25 mouse cellular contexts compared by ENCODE assay signal in the genomic region with DNA sequence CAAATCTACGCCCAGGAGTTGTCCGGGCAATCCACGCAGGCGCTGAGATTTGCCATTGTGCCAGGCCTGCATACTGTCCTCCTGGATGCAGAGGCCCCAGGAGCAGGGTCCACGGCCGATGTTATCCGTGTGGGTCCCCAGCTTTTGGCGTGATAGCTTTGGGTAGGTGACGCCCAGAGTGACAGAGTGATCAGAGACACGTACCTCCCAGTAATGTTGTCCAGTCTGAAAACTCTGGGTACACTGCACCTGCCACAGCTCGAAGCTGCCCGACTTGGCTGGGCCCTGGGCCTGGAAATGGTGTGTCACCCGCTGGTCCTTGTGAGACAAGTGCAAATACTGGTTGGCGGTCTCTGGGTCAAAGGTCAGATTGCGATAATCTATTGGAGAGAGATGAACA. TPM values are rescaled to one million over a fixed set of nuclear protein-coding genes. Genes with fewer than 3 reads are reported as not detected.
DNase-seq lines count a peak whose midpoint lies in the region; ATAC-seq and TF ChIP-seq lines count a peak whose summit lies in the region.
"Had no signal": no experiment of that assay in that cellular context is flagged by ENCODE, and none has a peak within 500 bp of the region (broad histone marks: within the 10 kb centered on the region; RNA-seq: fewer than 3 reads in every experiment).

No protein-coding gene starts in this region.

- 96% methylated on average over 15 of the region's 15 CpGs for WGBS in embryonic facial prominence, embryonic 12.5 days
- 95% methylated on average over 15 of the region's 15 CpGs for WGBS in embryonic facial prominence, embryonic 10.5 days
- 95% methylated on average over 15 of the region's 15 CpGs for WGBS in limb, embryonic 12.5 days
- 95% methylated on average over 15 of the region's 15 CpGs for WGBS in limb, embryonic 10.5 days
- WGBS in embryonic facial prominence, embryonic 13.5 days: 93% methylated on average over 15 of the region's 15 CpGs

- H3K4me2 ChIP-seq in embryonic facial prominence, embryonic 12.5 days (replicated peaks): peak overlapping the region; percentile 40; the same call in 1 of the 2 replicates
- H3K4me2 ChIP-seq in limb, embryonic 12.5 days: peak overlapping the region; percentile 49; the same call in 1 of the 2 replicates
- peak overlapping the region; percentile 53 for H3K4me2 ChIP-seq in embryonic facial prominence, embryonic 13.5 days
- H3K4me2 ChIP-seq: hindbrain, embryonic 13.5 days had no signal

- no peaks in the 10 kb centered on the region for H3K27me3 ChIP-seq in embryonic facial prominence, embryonic 12.5 days
- H3K27me3 ChIP-seq in embryonic facial prominence, embryonic 10.5 days (replicated peaks; ENCODE audit: low read depth, poor library complexity, severe bottlenecking): peaks cover 18% of the 10 kb centered on the region
- H3K27me3 ChIP-seq in limb, embryonic 12.5 days: no peaks in the 10 kb centered on the region; the same call in none of the 2 replicates
- peaks cover 9% of the 10 kb centered on the region; the same call in 1 of the 2 replicates for H3K27me3 ChIP-seq in limb, embryonic 10.5 days (ENCODE audit: low read depth, poor library complexity, severe bottlenecking)
- H3K27me3 ChIP-seq in E14TG2a.4 (ENCODE audit: insufficient read depth, low read length): peaks cover 39% of the 10 kb centered on the region
- no peaks in the 10 kb centered on the region for H3K27me3 ChIP-seq in embryonic facial prominence, embryonic 13.5 days
- H3K27me3 ChIP-seq: forebrain, embryonic 13.5 days; heart, embryonic 15.5 days; intestine, embryonic 15.5 days had no signal

- no peak for ATAC-seq in embryonic facial prominence, embryonic 12.5 days (ENCODE audit: insufficient number of reproducible peaks, insufficient read depth, low FRiP score, low TSS enrichment)
- no peak for ATAC-seq in limb, embryonic 12.5 days (ENCODE audit: insufficient number of reproducible peaks, insufficient read depth, low FRiP score, low TSS enrichment, low read depth)
- ATAC-seq in embryonic facial prominence, embryonic 13.5 days (ENCODE audit: insufficient number of reproducible peaks, insufficient read depth, low FRiP score, low TSS enrichment, low read depth): no peak
- ATAC-seq: activated CD4-positive, CD25-positive, alpha-beta regulatory T cell, adult 4 months; CD4-positive, CD25-positive, alpha-beta regulatory T cell, adult 4 months; forebrain, embryonic 13.5 days; forebrain, embryonic 16.5 days; hindbrain, embryonic 16.5 days; intestine, embryonic 15.5 days had no signal

- peaks cover 4% of the 10 kb centered on the region; the same call in 1 of the 2 replicates for H3K9me3 ChIP-seq in embryonic facial prominence, embryonic 12.5 days
- 0 out of 2 replicates have a peak, but pooled peaks cover 3% of the 10 kb centered on the region for H3K9me3 ChIP-seq in embryonic facial prominence, embryonic 10.5 days
- no peaks in the 10 kb centered on the region for H3K9me3 ChIP-seq in limb, embryonic 12.5 days
- H3K9me3 ChIP-seq in limb, embryonic 10.5 days (replicated peaks): no peaks in the 10 kb centered on the region; the same call in 1 of the 2 replicates
- 0 out of 2 replicates have a peak, but pooled peaks cover 3% of the 10 kb centered on the region for H3K9me3 ChIP-seq in E14TG2a.4 (ENCODE audit: low read length)
- no peaks in the 10 kb centered on the region for H3K9me3 ChIP-seq in embryonic facial prominence, embryonic 13.5 days
- H3K9me3 ChIP-seq: forebrain, embryonic 10.5 days; forebrain, embryonic 13.5 days; heart, embryonic 15.5 days; hindbrain, embryonic 10.5 days; hindbrain, embryonic 13.5 days; intestine, embryonic 15.5 days had no signal

- no peak for TF ChIP-seq CTCF in E14TG2a.4 (conservative IDR thresholded peaks at IDR 0.05; ENCODE audit: low read length)

- H3K4me3 ChIP-seq in embryonic facial prominence, embryonic 12.5 days: no peak overlapping the region
- no peak overlapping the region for H3K4me3 ChIP-seq in embryonic facial prominence, embryonic 10.5 days
- H3K4me3 ChIP-seq in limb, embryonic 12.5 days (replicated peaks): no peak overlapping the region
- no peak overlapping the region for H3K4me3 ChIP-seq in limb, embryonic 10.5 days
- H3K4me3 ChIP-seq in E14TG2a.4 (replicated peaks; ENCODE audit: low read length): peak overlapping the region; percentile 35
- no peak overlapping the region for H3K4me3 ChIP-seq in embryonic facial prominence, embryonic 13.5 days
- H3K4me3 ChIP-seq: forebrain, embryonic 13.5 days; heart, embryonic 15.5 days; hindbrain, embryonic 13.5 days; intestine, embryonic 15.5 days had no signal

- H3K36me3 ChIP-seq in embryonic facial prominence, embryonic 12.5 days: peaks cover 14% of the 10 kb centered on the region
- H3K36me3 ChIP-seq in embryonic facial prominence, embryonic 10.5 days (replicated peaks): peaks cover 12% of the 10 kb centered on the region
- H3K36me3 ChIP-seq in limb, embryonic 12.5 days: peaks cover 23% of the 10 kb centered on the region
- H3K36me3 ChIP-seq in limb, embryonic 10.5 days: peaks cover 27% of the 10 kb centered on the region
- H3K36me3 ChIP-seq in E14TG2a.4 (ENCODE audit: insufficient read depth, low read length): peaks cover under 1% of the 10 kb centered on the region; the same call in 1 of the 2 replicates
- peaks cover 32% of the 10 kb centered on the region for H3K36me3 ChIP-seq in embryonic facial prominence, embryonic 13.5 days

- no peak overlapping the region for H3K27ac ChIP-seq in embryonic facial prominence, embryonic 12.5 days
- no peak overlapping the region for H3K27ac ChIP-seq in embryonic facial prominence, embryonic 10.5 days (replicated peaks)
- H3K27ac ChIP-seq in limb, embryonic 12.5 days: no peak overlapping the region
- H3K27ac ChIP-seq in limb, embryonic 10.5 days: no peak overlapping the region
- H3K27ac ChIP-seq in embryonic facial prominence, embryonic 13.5 days: no peak overlapping the region
- H3K27ac ChIP-seq: forebrain, embryonic 13.5 days; heart, embryonic 15.5 days; hindbrain, embryonic 13.5 days; intestine, embryonic 15.5 days had no signal

- DNase-seq in embryonic facial prominence, embryonic 10.5 days (ENCODE audit: low spot score): no peak
- DNase-seq in limb, embryonic 10.5 days (ENCODE audit: low spot score): no peak
- DNase-seq: adrenal gland, adult 8-10 months; adrenal gland, postnatal 25 days; cerebellum, adult 11-12 months; cerebellum, postnatal 10 days; cerebellum, postnatal 36 days; gastrocnemius, postnatal 10 days; gastrocnemius, postnatal 36 days; heart, postnatal 10 days; heart, postnatal 36 days had no signal

- no peak overlapping the region for H3K9ac ChIP-seq in embryonic facial prominence, embryonic 12.5 days
- no peak overlapping the region for H3K9ac ChIP-seq in limb, embryonic 12.5 days (replicated peaks)
- no peak overlapping the region for H3K9ac ChIP-seq in embryonic facial prominence, embryonic 13.5 days
- H3K9ac ChIP-seq: forebrain, embryonic 13.5 days; heart, embryonic 15.5 days; hindbrain, embryonic 13.5 days; intestine, embryonic 15.5 days had no signal

- peaks cover 24% of the 10 kb centered on the region for H3K4me1 ChIP-seq in embryonic facial prominence, embryonic 12.5 days
- peaks cover 43% of the 10 kb centered on the region for H3K4me1 ChIP-seq in embryonic facial prominence, embryonic 10.5 days
- peaks cover 34% of the 10 kb centered on the region for H3K4me1 ChIP-seq in limb, embryonic 12.5 days (replicated peaks)
- H3K4me1 ChIP-seq in limb, embryonic 10.5 days: peaks cover 39% of the 10 kb centered on the region
- peaks cover 42% of the 10 kb centered on the region for H3K4me1 ChIP-seq in E14TG2a.4 (replicated peaks; ENCODE audit: low read depth, low read length)
- peaks cover 29% of the 10 kb centered on the region for H3K4me1 ChIP-seq in embryonic facial prominence, embryonic 13.5 days

RNA-seq across cellular contexts. Expression of gene Trim47, which starts 0.7 kb away (rescaled TPM):
- polyA plus RNA-seq in embryonic facial prominence, embryonic 12.5 days (2016; fragmentation: Nextera tagmentation; extraction: Ambion mirVana): 6.9 and 9.1 TPM in 2 replicates
- polyA plus RNA-seq in embryonic facial prominence, embryonic 10.5 days (2016; fragmentation: Nextera tagmentation; extraction: Ambion mirVana): 4.5 and 4.7 TPM in 2 replicates
- 6.0 and 7.9 TPM in 2 replicates for polyA plus RNA-seq in limb, embryonic 12.5 days (2016; fragmentation: Nextera tagmentation; extraction: Ambion mirVana)
- polyA plus RNA-seq in limb, embryonic 10.5 days (2016; fragmentation: Nextera tagmentation; extraction: Ambion mirVana): 3.2 and 4.9 TPM in 2 replicates
- polyA plus RNA-seq in embryonic facial prominence, embryonic 13.5 days (2015; fragmentation: Nextera tagmentation; extraction: Ambion mirVana): 8.6 and 9.4 TPM in 2 replicates
- polyA plus RNA-seq: activated CD4-positive, CD25-positive, alpha-beta regulatory T cell, adult 4 months; CD4-positive, CD25-positive, alpha-beta regulatory T cell, adult 4 months had no signal

RNA-seq across cellular contexts. Expression of gene Trim65, which starts 4.7 kb away (rescaled TPM):
- 2.3 and 2.6 TPM in 2 replicates for polyA plus RNA-seq in embryonic facial prominence, embryonic 12.5 days (2016; fragmentation: Nextera tagmentation; extraction: Ambion mirVana)
- polyA plus RNA-seq in embryonic facial prominence, embryonic 10.5 days (2016; fragmentation: Nextera tagmentation; extraction: Ambion mirVana): 1.9 and 2.3 TPM in 2 replicates
- 2.1 and 3.0 TPM in 2 replicates for polyA plus RNA-seq in limb, embryonic 12.5 days (2016; fragmentation: Nextera tagmentation; extraction: Ambion mirVana)
- polyA plus RNA-seq in limb, embryonic 10.5 days (2016; fragmentation: Nextera tagmentation; extraction: Ambion mirVana): 1.9 and 2.1 TPM in 2 replicates
- polyA plus RNA-seq in embryonic facial prominence, embryonic 13.5 days (2015; fragmentation: Nextera tagmentation; extraction: Ambion mirVana): 2.8 and 3.2 TPM in 2 replicates

RNA-seq across cellular contexts. Expression of gene Mrpl38, which starts 12.4 kb away (rescaled TPM):
- 83.7 and 89.2 TPM in 2 replicates for polyA plus RNA-seq in embryonic facial prominence, embryonic 12.5 days (2016; fragmentation: Nextera tagmentation; extraction: Ambion mirVana)
- 108 and 117 TPM in 2 replicates for polyA plus RNA-seq in embryonic facial prominence, embryonic 10.5 days (2016; fragmentation: Nextera tagmentation; extraction: Ambion mirVana)
- 86.9 and 90.8 TPM in 2 replicates for polyA plus RNA-seq in limb, embryonic 12.5 days (2016; fragmentation: Nextera tagmentation; extraction: Ambion mirVana)
- 116 and 118 TPM in 2 replicates for polyA plus RNA-seq in limb, embryonic 10.5 days (2016; fragmentation: Nextera tagmentation; extraction: Ambion mirVana)
- 75.2 and 80.0 TPM in 2 replicates for polyA plus RNA-seq in embryonic facial prominence, embryonic 13.5 days (2015; fragmentation: Nextera tagmentation; extraction: Ambion mirVana)

RNA-seq across cellular contexts. Expression of gene Wbp2, which starts 39.5 kb away (rescaled TPM):
- 44.9 and 48.3 TPM in 2 replicates for polyA plus RNA-seq in embryonic facial prominence, embryonic 12.5 days (2016; fragmentation: Nextera tagmentation; extraction: Ambion mirVana)
- 74.2 and 76.8 TPM in 2 replicates for polyA plus RNA-seq in embryonic facial prominence, embryonic 10.5 days (2016; fragmentation: Nextera tagmentation; extraction: Ambion mirVana)
- polyA plus RNA-seq in limb, embryonic 12.5 days (2016; fragmentation: Nextera tagmentation; extraction: Ambion mirVana): 33.2 and 36.6 TPM in 2 replicates
- polyA plus RNA-seq in limb, embryonic 10.5 days (2016; fragmentation: Nextera tagmentation; extraction: Ambion mirVana): 54.8 and 56.9 TPM in 2 replicates
- 48.8 and 52.0 TPM in 2 replicates for polyA plus RNA-seq in embryonic facial prominence, embryonic 13.5 days (2015; fragmentation: Nextera tagmentation; extraction: Ambion mirVana)

RNA-seq across cellular contexts. Expression of gene Fbf1, which starts 41.7 kb away (rescaled TPM):
- polyA plus RNA-seq in embryonic facial prominence, embryonic 12.5 days (2016; fragmentation: Nextera tagmentation; extraction: Ambion mirVana): 61.2 and 61.3 TPM in 2 replicates
- polyA plus RNA-seq in embryonic facial prominence, embryonic 10.5 days (2016; fragmentation: Nextera tagmentation; extraction: Ambion mirVana): 61.0 and 61.8 TPM in 2 replicates
- polyA plus RNA-seq in limb, embryonic 12.5 days (2016; fragmentation: Nextera tagmentation; extraction: Ambion mirVana): 54.0 and 60.3 TPM in 2 replicates
- polyA plus RNA-seq in limb, embryonic 10.5 days (2016; fragmentation: Nextera tagmentation; extraction: Ambion mirVana): 51.7 and 56.8 TPM in 2 replicates
- polyA plus RNA-seq in embryonic facial prominence, embryonic 13.5 days (2015; fragmentation: Nextera tagmentation; extraction: Ambion mirVana): 49.5 and 60.3 TPM in 2 replicates
